Mouse (Mus musculus) limb, embryonic 11.5 days (tissue): ENCODE data around the gene Tiam1. TPM values are rescaled to one million over a fixed set of nuclear protein-coding genes. Genes with fewer than 3 reads are reported as not detected.
"Not testable (repeated sequence)": the region's sequence is repeated elsewhere in the genome, so short reads cannot be mapped to it uniquely, and the experiment has no call there.

Experiments used
- ATAC-seq: fragments of 200-750 bp; cut with Nextera tagmentation; 2 replicates; pipeline ENCODE4 v1.8.0; 2017; ENCODE audit warnings: low read depth; ENCODE audit not compliant: insufficient number of reproducible peaks, low FRiP score, low TSS enrichment
- DNase-seq: peaks from one replicate; pipeline ENCODE4 v3.0.0-alpha.2; 2015; ENCODE audit warnings: low spot score
- H3K27ac ChIP-seq: fragments of 300-500 bp; sonication (generic); replicated peaks from 2 replicates; pipeline ENCODE4 v1.5.1; 2014; ENCODE audit warnings: low read depth, mild to moderate bottlenecking, low read length
- H3K27me3 ChIP-seq: fragments of 300-500 bp; sonication (generic); 2 replicates; pipeline ENCODE4 v1.6.1; 2014; ENCODE audit warnings: mild to moderate bottlenecking, low read length, mixed read lengths; ENCODE audit not compliant: control insufficient read depth, insufficient read depth
- H3K36me3 ChIP-seq: fragments of 300-500 bp; sonication (generic); 2 replicates; pipeline ENCODE4 v1.6.1; 2014; ENCODE audit warnings: mild to moderate bottlenecking, low read length, moderate library complexity, mixed read lengths; ENCODE audit not compliant: control insufficient read depth, insufficient read depth
- H3K4me1 ChIP-seq: fragments of 300-500 bp; sonication (generic); 2 replicates; pipeline ENCODE4 v1.6.1; 2014; ENCODE audit warnings: low read length, mixed read lengths; ENCODE audit not compliant: control insufficient read depth, insufficient read depth
- H3K4me2 ChIP-seq: fragments of 300-500 bp; sonication (generic); 2 replicates; pipeline ENCODE4 v1.6.1; 2014; ENCODE audit warnings: low read depth, mild to moderate bottlenecking, moderate library complexity; ENCODE audit not compliant: severe bottlenecking
- H3K4me3 ChIP-seq: fragments of 300-500 bp; sonication (generic); 2 replicates; pipeline ENCODE4 v1.5.1; 2014; ENCODE audit warnings: low read depth, low read length
- H3K9ac ChIP-seq: fragments of 300-500 bp; sonication (generic); 2 replicates; pipeline ENCODE4 v1.6.1; 2014; ENCODE audit warnings: mild to moderate bottlenecking, low read length
- H3K9me3 ChIP-seq: fragments of 300-500 bp; sonication (generic); 2 replicates; pipeline ENCODE4 v1.6.1; 2016; ENCODE audit warnings: low read length; ENCODE audit not compliant: control insufficient read depth
- WGBS: fragments of 180-500 bp; shearing (Covaris S2); extraction: QIAGEN DNeasy Blood & Tissue Kit; methylation state at CpG from one replicate; pipeline ENCODE4 v1.1.7; 2014; 5-methylcytosine and 5-hydroxymethylcytosine counted together
- polyA plus RNA-seq: library from polyadenylated mRNA; unstranded; fragments of >200 nt; fragmentation: Nextera tagmentation; extraction: Ambion mirVana; gene quantifications from 2 replicates; pipeline ENCODE4 v1.2.1, GENCODE M21; 2014

The Tiam1 gene
- polyA plus RNA-seq, 1 experiment from 2014 or later: 53.3 TPM

DNA sequence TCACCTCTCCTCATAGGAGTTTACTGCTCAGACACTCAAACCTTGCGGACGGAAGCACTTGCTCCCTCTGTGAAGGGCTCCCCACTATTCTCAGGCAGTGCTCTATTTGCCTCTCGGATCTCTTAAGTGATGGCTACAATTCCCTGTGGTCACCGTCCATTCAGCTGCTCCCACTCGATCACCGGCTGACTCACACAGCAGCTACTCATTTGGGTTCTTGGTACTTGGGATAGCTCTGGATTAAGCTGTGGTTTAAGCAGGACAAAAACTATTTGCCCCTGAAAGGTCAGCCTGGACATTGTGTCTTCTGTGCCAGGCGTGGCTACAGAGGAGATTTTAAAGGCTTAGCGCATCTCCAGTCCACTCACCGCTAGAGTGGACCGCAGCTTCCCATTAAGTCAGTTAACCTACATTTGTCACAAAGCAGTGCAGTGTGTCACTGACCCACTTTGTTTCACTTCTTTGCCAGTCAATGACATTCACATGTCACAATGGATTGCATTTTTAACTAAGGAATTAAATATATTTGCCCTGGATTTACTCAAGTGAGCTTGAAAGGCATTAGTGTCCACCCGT, 64.7 kb downstream of the Tiam1 start:
- WGBS: 95% methylated on average over 11 of the region's 11 CpGs
- Histone ChIP-seq H3K9me3 (no peaks in the 10 kb centered on the region; the same call in 1 of the 2 replicates), H3K27me3 (no peaks in the 10 kb centered on the region), H3K4me1 (peaks cover 2% of the 10 kb centered on the region; the same call in 1 of the 2 replicates), H3K4me3 (no peak overlapping the region), H3K36me3 (no peaks in the 10 kb centered on the region), H3K27ac (no peak overlapping the region), H3K9ac (no peak overlapping the region), H3K4me2 (no peak overlapping the region)
- no peak for DNase-seq
- no peak for ATAC-seq

DNA sequence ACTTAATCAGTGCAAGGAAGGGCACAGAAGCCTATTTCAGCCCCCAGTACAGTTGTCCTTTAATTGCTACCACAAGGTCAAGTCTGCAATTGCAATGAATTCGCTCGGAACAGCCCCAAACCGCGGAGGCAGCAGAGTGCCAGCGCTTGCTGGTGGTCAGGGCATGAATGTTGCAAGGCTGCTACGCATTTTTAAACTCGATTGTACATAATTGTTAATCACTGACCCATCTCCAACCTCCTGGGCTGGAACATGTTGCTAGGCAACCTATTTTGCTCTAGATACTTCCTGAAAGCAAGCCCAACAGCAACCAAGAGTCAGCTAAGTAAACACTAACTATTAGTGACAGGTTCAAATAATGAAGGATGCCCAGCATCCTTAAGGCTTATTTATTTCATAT, 70.1 kb downstream of the Tiam1 start:
- H3K9me3 ChIP-seq: no peaks in the 10 kb centered on the region; the same call in 1 of the 2 replicates
- H3K27me3 ChIP-seq: no peaks in the 10 kb centered on the region
- WGBS: 67% methylated on average over 7 of the region's 7 CpGs
- no peak overlapping the region for H3K4me2 ChIP-seq
- H3K36me3 ChIP-seq: no peaks in the 10 kb centered on the region
- no peak overlapping the region for H3K9ac ChIP-seq
- no peak overlapping the region for H3K4me3 ChIP-seq
- no peak overlapping the region for H3K27ac ChIP-seq
- DNase-seq (no peak), ATAC-seq (no peak)
- H3K4me1 ChIP-seq: peaks cover 6% of the 10 kb centered on the region

DNA sequence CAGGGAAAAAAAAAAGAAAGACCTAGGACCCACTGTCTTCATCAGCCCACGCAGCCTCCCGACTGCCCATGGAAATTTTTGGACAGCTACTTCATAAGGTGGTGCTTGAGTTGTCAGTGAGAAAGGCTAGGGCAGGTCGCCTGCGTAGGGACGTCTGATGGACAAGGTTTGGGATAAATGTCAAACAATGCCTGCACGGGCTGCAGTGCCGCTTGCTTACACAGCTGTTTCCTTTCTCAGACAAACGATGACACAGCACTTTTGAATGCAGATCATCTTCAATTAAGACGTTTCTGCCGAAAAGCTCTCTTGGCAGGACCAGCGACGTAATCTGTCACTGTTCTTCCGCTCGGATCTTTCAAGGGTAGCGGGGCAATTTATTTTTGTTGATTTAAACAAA, 70.9 kb downstream of the Tiam1 start:
- H3K4me2 ChIP-seq: no peak overlapping the region
- H3K27ac ChIP-seq: no peak overlapping the region
- no peak overlapping the region for H3K9ac ChIP-seq
- ATAC-seq: no peak
- no peaks in the 10 kb centered on the region for H3K36me3 ChIP-seq
- H3K9me3 ChIP-seq: no peaks in the 10 kb centered on the region
- no peak overlapping the region for H3K4me3 ChIP-seq
- peaks cover 6% of the 10 kb centered on the region for H3K4me1 ChIP-seq
- no peaks in the 10 kb centered on the region for H3K27me3 ChIP-seq
- 65% methylated on average over 15 of the region's 15 CpGs for WGBS
- peak; percentile 29 for DNase-seq

DNA sequence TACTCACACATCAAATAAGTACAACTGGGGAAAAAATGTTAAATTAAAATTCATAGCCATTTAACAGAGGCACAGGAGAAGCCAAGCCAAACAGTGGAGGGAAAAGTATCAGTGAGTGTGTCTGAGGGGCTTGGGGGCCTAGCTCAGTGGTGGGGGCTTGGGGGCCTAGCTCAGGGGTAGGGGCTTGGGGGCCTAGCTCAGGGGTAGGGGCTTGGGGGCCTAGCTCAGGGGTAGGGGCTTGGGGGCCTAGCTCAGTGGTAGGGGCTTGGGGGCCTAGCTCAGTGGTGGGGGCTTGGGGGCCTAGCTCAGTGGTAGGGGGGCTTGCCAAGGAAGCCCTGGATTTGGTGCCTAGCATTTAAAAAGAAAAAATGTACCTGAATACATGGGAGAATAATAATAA, 72.4 kb downstream of the Tiam1 start:
- DNase-seq, H3K4me1 ChIP-seq, H3K27me3 ChIP-seq, H3K9me3 ChIP-seq, H3K36me3 ChIP-seq, H3K9ac ChIP-seq, H3K4me3 ChIP-seq, H3K4me2 ChIP-seq, H3K27ac ChIP-seq: not testable (repeated sequence)
- ATAC-seq: peak; percentile 76; the same call in 1 of the 2 replicates

DNA sequence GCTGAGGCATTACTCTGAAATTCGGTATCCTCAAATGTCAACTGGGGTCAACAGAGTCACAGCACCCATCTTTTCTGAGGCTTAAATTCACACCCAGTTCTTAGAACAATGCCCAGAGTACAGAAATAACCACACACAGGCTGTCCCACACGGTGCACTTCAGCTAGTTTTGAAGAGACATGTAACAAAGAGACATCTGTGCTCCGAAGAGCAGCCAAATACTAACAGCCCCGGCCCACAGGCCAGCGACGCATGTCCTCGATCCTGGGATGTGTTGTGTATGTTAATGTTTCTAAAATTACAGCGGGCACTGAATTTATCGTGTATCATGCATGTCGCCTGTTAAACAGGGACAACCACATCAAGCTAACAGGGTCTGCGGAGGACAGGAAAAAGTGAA, 73.5 kb downstream of the Tiam1 start:
- H3K9ac ChIP-seq: no peak overlapping the region
- peaks cover 6% of the 10 kb centered on the region for H3K4me1 ChIP-seq
- no peak overlapping the region for H3K4me3 ChIP-seq
- 93% methylated on average over 11 of the region's 11 CpGs for WGBS
- H3K27me3 ChIP-seq: no peaks in the 10 kb centered on the region
- H3K9me3 ChIP-seq: no peaks in the 10 kb centered on the region
- no peaks in the 10 kb centered on the region for H3K36me3 ChIP-seq
- DNase-seq (no peak), ATAC-seq (no peak)
- 0 out of 2 replicates have a peak overlapping the region, but pooled peaks have one; percentile 17 for H3K27ac ChIP-seq
- H3K4me2 ChIP-seq: no peak overlapping the region

DNA sequence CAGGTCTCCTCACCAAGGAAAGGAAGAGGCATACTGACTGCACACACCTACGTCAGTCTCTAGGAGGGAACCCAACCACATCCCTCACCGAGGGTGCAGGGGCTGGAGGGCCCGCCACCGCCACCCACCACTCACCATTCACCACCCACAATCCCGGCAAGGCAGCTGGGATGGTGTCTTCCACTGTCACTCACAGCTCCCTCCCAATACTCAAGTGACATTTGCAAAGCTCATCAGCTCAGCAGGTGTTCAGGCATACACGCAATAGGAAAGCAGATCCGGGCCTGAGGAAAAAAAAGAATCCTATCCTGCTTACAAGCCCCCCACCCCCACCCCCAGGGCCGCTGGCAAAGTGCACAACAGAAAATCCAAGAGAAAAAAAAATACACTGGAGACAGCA, 74.4 kb downstream of the Tiam1 start:
- Histone ChIP-seq H3K9ac (no peak overlapping the region), H3K4me3 (no peak overlapping the region), H3K9me3 (no peaks in the 10 kb centered on the region), H3K27ac (no peak overlapping the region), H3K27me3 (no peaks in the 10 kb centered on the region), H3K4me1 (peaks cover 6% of the 10 kb centered on the region), H3K4me2 (no peak overlapping the region), H3K36me3 (no peaks in the 10 kb centered on the region)
- DNase-seq (no peak), ATAC-seq (no peak)
- 74% methylated on average over 8 of the region's 8 CpGs for WGBS

DNA sequence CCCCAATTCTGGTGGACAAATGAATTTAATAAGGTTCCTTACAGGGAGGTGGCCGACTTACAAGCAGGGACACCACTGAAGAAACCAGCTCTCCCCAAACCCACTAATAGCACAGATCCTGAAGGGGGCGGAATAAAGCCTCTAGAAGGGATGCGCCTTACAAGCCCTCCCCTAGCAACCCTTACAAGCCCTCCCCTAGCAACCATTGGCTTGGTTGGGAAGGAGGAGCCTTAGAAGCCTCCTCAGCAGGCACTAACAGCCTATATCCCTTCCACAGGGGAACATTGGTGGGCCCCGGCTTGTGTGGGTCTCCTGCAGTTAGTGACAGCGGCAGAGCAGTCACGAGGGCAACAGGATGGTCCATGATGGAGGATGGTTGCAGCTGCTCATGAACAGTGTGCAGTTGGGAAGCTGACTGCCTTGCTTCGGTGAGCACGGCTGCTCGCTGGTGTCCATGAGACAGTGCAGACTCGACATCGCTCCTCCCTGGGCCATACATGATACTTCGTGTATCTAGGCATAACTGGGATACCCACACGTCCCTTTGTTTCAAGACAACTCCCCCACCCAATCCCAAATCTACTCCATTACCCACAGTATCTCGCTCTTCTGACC, 90.6 kb downstream of the Tiam1 start:
- no peak overlapping the region for H3K9ac ChIP-seq
- WGBS: 82% methylated on average over 14 of the region's 14 CpGs
- no peaks in the 10 kb centered on the region for H3K4me1 ChIP-seq
- no peaks in the 10 kb centered on the region for H3K27me3 ChIP-seq
- ATAC-seq (peak; percentile 35; the same call in 1 of the 2 replicates), DNase-seq (peak; percentile 40)
- no peak overlapping the region for H3K4me3 ChIP-seq
- no peaks in the 10 kb centered on the region for H3K9me3 ChIP-seq
- peaks cover 4% of the 10 kb centered on the region; the same call in 1 of the 2 replicates for H3K36me3 ChIP-seq
- H3K27ac ChIP-seq: no peak overlapping the region
- H3K4me2 ChIP-seq: no peak overlapping the region

DNA sequence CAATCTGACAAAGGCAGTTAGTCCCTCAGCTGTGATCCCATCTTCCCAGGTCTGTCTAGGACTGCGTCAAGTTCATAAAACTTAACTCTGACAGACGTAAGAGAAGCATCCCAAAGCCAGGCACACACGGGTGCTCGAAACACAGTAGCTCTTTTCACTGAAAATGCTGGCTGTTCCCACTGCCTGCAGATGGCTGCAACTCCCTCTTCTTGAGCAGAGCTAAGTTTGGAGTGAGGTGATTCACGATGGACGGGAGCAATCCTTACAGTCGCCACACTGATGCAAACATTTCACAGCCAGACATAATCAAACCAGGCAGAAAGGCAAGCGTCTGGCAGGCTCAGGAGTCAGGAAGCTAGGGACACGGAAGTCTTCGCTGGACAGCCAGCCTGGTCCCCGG, 91.2 kb downstream of the Tiam1 start:
- DNase-seq (no peak), ATAC-seq (no peak)
- H3K27ac ChIP-seq: no peak overlapping the region
- H3K4me3 ChIP-seq: no peak overlapping the region
- 84% methylated on average over 11 of the region's 11 CpGs for WGBS
- no peaks in the 10 kb centered on the region for H3K9me3 ChIP-seq
- no peaks in the 10 kb centered on the region for H3K27me3 ChIP-seq
- no peaks in the 10 kb centered on the region for H3K4me1 ChIP-seq
- H3K4me2 ChIP-seq: no peak overlapping the region
- H3K9ac ChIP-seq: no peak overlapping the region
- peaks cover 4% of the 10 kb centered on the region; the same call in 1 of the 2 replicates for H3K36me3 ChIP-seq
